Mouse (Mus musculus) limb, embryonic 12.5 days (tissue): ENCODE measurements around the gene Adgrd1. TPM values are rescaled to one million over a fixed set of nuclear protein-coding genes. Genes with fewer than 3 reads are reported as not detected.
"Not testable (repeated sequence)": the region's sequence is repeated elsewhere in the genome, so short reads cannot be mapped to it uniquely, and the experiment has no call there.

Experiments
- ATAC-seq: fragments of 200-750 bp; cut with Nextera tagmentation; 2 replicates; pipeline ENCODE4 v1.8.0; 2017; ENCODE audit warnings: low read depth, moderate TSS enrichment; ENCODE audit not compliant: insufficient number of reproducible peaks, insufficient read depth, low FRiP score, low TSS enrichment
- H3K27ac ChIP-seq: fragments of 300-500 bp; sonication (generic); 2 replicates; pipeline ENCODE4 v1.5.1; 2016; ENCODE audit warnings: mild to moderate bottlenecking, moderate library complexity
- H3K27me3 ChIP-seq: fragments of 300-500 bp; sonication (generic); 2 replicates; pipeline ENCODE4 v1.6.1; 2016; ENCODE audit warnings: mild to moderate bottlenecking, moderate library complexity
- H3K36me3 ChIP-seq: fragments of 300-500 bp; sonication (generic); 2 replicates; pipeline ENCODE4 v1.6.1; 2016; ENCODE audit warnings: mild to moderate bottlenecking, moderate library complexity
- H3K4me1 ChIP-seq: fragments of 300-500 bp; sonication (generic); replicated peaks from 2 replicates; pipeline ENCODE4 v1.6.1; 2016
- H3K4me2 ChIP-seq: fragments of 300-500 bp; sonication (generic); 2 replicates; pipeline ENCODE4 v1.6.1; 2016; ENCODE audit warnings: mild to moderate bottlenecking, moderate library complexity
- H3K4me3 ChIP-seq: fragments of 300-500 bp; sonication (generic); replicated peaks from 2 replicates; pipeline ENCODE4 v1.5.1; 2016; ENCODE audit warnings: mild to moderate bottlenecking
- H3K9ac ChIP-seq: fragments of 300-500 bp; sonication (generic); replicated peaks from 2 replicates; pipeline ENCODE4 v1.6.1; 2016; ENCODE audit warnings: mild to moderate bottlenecking, moderate library complexity
- H3K9me3 ChIP-seq: fragments of 300-500 bp; sonication (generic); 2 replicates; pipeline ENCODE4 v1.6.1; 2016; ENCODE audit warnings: mild to moderate bottlenecking, moderate library complexity
- WGBS: fragments of 180-500 bp; shearing (Covaris S2); methylation state at CpG from one replicate; pipeline ENCODE4 v1.1.7; 2016; 5-methylcytosine and 5-hydroxymethylcytosine counted together
- polyA plus RNA-seq: library from polyadenylated mRNA; unstranded; fragments of >200 nt; fragmentation: Nextera tagmentation; extraction: Ambion mirVana; gene quantifications from 2 replicates; pipeline ENCODE4 v1.2.1, GENCODE M21; 2016

Adgrd1 gene
- polyA plus RNA-seq, 1 experiment from 2014 or later: not detected

- not testable (repeated sequence) for H3K36me3 ChIP-seq, H3K4me2 ChIP-seq, ATAC-seq, H3K9me3 ChIP-seq, H3K9ac ChIP-seq, H3K27ac ChIP-seq, H3K27me3 ChIP-seq, H3K4me3 ChIP-seq
- WGBS: 97% methylated on average over 22 of the region's 22 CpGs
- H3K4me1 ChIP-seq: peaks cover 14% of the 10 kb centered on the region
Measured at GRCm38 (mm10) chr5:129128310-129128709, 31.8 kb downstream of the Adgrd1 start.

GRCm38 (mm10) chr5:129130301-129130700, 33.8 kb downstream of the Adgrd1 start:
- ATAC-seq: no peak

GRCm38 (mm10) chr5:129137405-129137804, 40.9 kb downstream of the Adgrd1 start:
- 93% methylated on average over 5 of the region's 5 CpGs for WGBS
- ATAC-seq: no peak

More at GRCm38 (mm10) chr5:129130301-129130700, 33.8 kb downstream of the Adgrd1 start:
- H3K9me3 ChIP-seq: no peaks in the 10 kb centered on the region
- no peaks in the 10 kb centered on the region for H3K4me1 ChIP-seq
- H3K4me3 ChIP-seq: no peak overlapping the region
- WGBS: 90% methylated on average over 8 of the region's 8 CpGs
- no peak overlapping the region for H3K4me2 ChIP-seq
- H3K27me3 ChIP-seq: no peaks in the 10 kb centered on the region
- H3K36me3 ChIP-seq: no peaks in the 10 kb centered on the region
- no peak overlapping the region for H3K27ac ChIP-seq
- no peak overlapping the region for H3K9ac ChIP-seq

GRCm38 (mm10) chr5:129138576-129138975, 42.0 kb downstream of the Adgrd1 start:
- H3K36me3 ChIP-seq: no peaks in the 10 kb centered on the region
- 0 out of 2 replicates have a peak, but pooled peaks cover 3% of the 10 kb centered on the region for H3K27me3 ChIP-seq
- ATAC-seq: no peak
- H3K4me2 ChIP-seq: no peak overlapping the region
- H3K9ac ChIP-seq: no peak overlapping the region
- H3K9me3 ChIP-seq: no peaks in the 10 kb centered on the region
- H3K4me3 ChIP-seq: no peak overlapping the region
- H3K27ac ChIP-seq: no peak overlapping the region
- H3K4me1 ChIP-seq: no peaks in the 10 kb centered on the region
- 88% methylated on average over 15 of the region's 15 CpGs for WGBS

More at GRCm38 (mm10) chr5:129137405-129137804, 40.9 kb downstream of the Adgrd1 start:
- no peak overlapping the region for H3K4me3 ChIP-seq
- no peaks in the 10 kb centered on the region for H3K36me3 ChIP-seq
- no peaks in the 10 kb centered on the region for H3K4me1 ChIP-seq
- no peaks in the 10 kb centered on the region for H3K9me3 ChIP-seq
- no peaks in the 10 kb centered on the region for H3K27me3 ChIP-seq
- H3K27ac ChIP-seq: no peak overlapping the region
- no peak overlapping the region for H3K9ac ChIP-seq
- H3K4me2 ChIP-seq: no peak overlapping the region

GRCm38 (mm10) chr5:129142801-129143200, 46.3 kb downstream of the Adgrd1 start:
- H3K4me2 ChIP-seq: no peak overlapping the region
- ATAC-seq: no peak
- 0 out of 2 replicates have a peak, but pooled peaks cover 3% of the 10 kb centered on the region for H3K27me3 ChIP-seq
- WGBS: 61% methylated on average over 5 of the region's 5 CpGs
- H3K36me3 ChIP-seq: no peaks in the 10 kb centered on the region
- H3K9me3 ChIP-seq: no peaks in the 10 kb centered on the region
- H3K27ac ChIP-seq: no peak overlapping the region
- no peak overlapping the region for H3K9ac ChIP-seq
- H3K4me3 ChIP-seq: no peak overlapping the region
- peaks cover 27% of the 10 kb centered on the region for H3K4me1 ChIP-seq

GRCm38 (mm10) chr5:129145307-129145935, 48.9 kb downstream of the Adgrd1 start:
- H3K4me2 ChIP-seq: no peak overlapping the region
- H3K27ac ChIP-seq: peak overlapping the region; percentile 69
- no peaks in the 10 kb centered on the region for H3K9me3 ChIP-seq
- 50% methylated on average over 8 of the region's 8 CpGs for WGBS
- H3K4me3 ChIP-seq: no peak overlapping the region
- no peak overlapping the region for H3K9ac ChIP-seq
- H3K4me1 ChIP-seq: peaks cover 27% of the 10 kb centered on the region
- 0 out of 2 replicates have a peak, but pooled peaks cover 3% of the 10 kb centered on the region for H3K27me3 ChIP-seq
- no peaks in the 10 kb centered on the region for H3K36me3 ChIP-seq
- ATAC-seq: no peak

GRCm38 (mm10) chr5:129146892-129147509, 50.5 kb downstream of the Adgrd1 start:
- H3K4me3 ChIP-seq: no peak overlapping the region
- H3K4me2 ChIP-seq: no peak overlapping the region
- WGBS: 65% methylated on average over 12 of the region's 12 CpGs
- H3K27me3 ChIP-seq: 0 out of 2 replicates have a peak, but pooled peaks cover 3% of the 10 kb centered on the region
- H3K9ac ChIP-seq: no peak overlapping the region
- no peak for ATAC-seq
- peaks cover 27% of the 10 kb centered on the region for H3K4me1 ChIP-seq
- H3K9me3 ChIP-seq: no peaks in the 10 kb centered on the region
- H3K36me3 ChIP-seq: no peaks in the 10 kb centered on the region
- H3K27ac ChIP-seq: no peak overlapping the region

- no peak overlapping the region for H3K4me2 ChIP-seq
- no peak overlapping the region for H3K4me3 ChIP-seq
- no peak overlapping the region for H3K9ac ChIP-seq
- 70% methylated on average over 9 of the region's 9 CpGs for WGBS
- no peak for ATAC-seq
- H3K27ac ChIP-seq: no peak overlapping the region
- H3K36me3 ChIP-seq: no peaks in the 10 kb centered on the region
- no peaks in the 10 kb centered on the region; the same call in 1 of the 2 replicates for H3K27me3 ChIP-seq
- H3K4me1 ChIP-seq: peaks cover 27% of the 10 kb centered on the region
- no peaks in the 10 kb centered on the region for H3K9me3 ChIP-seq
Measured at GRCm38 (mm10) chr5:129148485-129148884, 51.9 kb downstream of the Adgrd1 start.

GRCm38 (mm10) chr5:129155023-129155901, 58.7 kb downstream of the Adgrd1 start:
- 69% methylated on average over 14 of the region's 14 CpGs for WGBS
- Histone ChIP-seq H3K27me3 (no peaks in the 10 kb centered on the region; the same call in 1 of the 2 replicates), H3K27ac (no peak overlapping the region), H3K9ac (no peak overlapping the region), H3K36me3 (no peaks in the 10 kb centered on the region), H3K4me3 (no peak overlapping the region), H3K4me1 (peaks cover 4% of the 10 kb centered on the region; the same call in 1 of the 2 replicates), H3K4me2 (no peak overlapping the region), H3K9me3 (no peaks in the 10 kb centered on the region)
- ATAC-seq: no peak

GRCm38 (mm10) chr5:129155902-129156311, 59.4 kb downstream of the Adgrd1 start:
- WGBS: 48% methylated on average over 9 of the region's 9 CpGs
- H3K4me3 ChIP-seq: no peak overlapping the region
- H3K4me1 ChIP-seq: peaks cover 5% of the 10 kb centered on the region; the same call in 1 of the 2 replicates
- H3K36me3 ChIP-seq: no peaks in the 10 kb centered on the region
- H3K9me3 ChIP-seq: no peaks in the 10 kb centered on the region
- H3K9ac ChIP-seq: no peak overlapping the region
- ATAC-seq: no peak
- no peaks in the 10 kb centered on the region; the same call in 1 of the 2 replicates for H3K27me3 ChIP-seq
- no peak overlapping the region for H3K27ac ChIP-seq
- no peak overlapping the region for H3K4me2 ChIP-seq
